Mouse (Mus musculus) thymus, postnatal 25 days (tissue): ENCODE measurements around the gene Umod.

Source experiments
- DNase-seq: peaks from one replicate; pipeline ENCODE4 v3.0.0; 2022

Umod gene

GRCm38 (mm10) chr7:119427180-119427616, 51.9 kb downstream of the Umod start:
- no peak for DNase-seq

DNA sequence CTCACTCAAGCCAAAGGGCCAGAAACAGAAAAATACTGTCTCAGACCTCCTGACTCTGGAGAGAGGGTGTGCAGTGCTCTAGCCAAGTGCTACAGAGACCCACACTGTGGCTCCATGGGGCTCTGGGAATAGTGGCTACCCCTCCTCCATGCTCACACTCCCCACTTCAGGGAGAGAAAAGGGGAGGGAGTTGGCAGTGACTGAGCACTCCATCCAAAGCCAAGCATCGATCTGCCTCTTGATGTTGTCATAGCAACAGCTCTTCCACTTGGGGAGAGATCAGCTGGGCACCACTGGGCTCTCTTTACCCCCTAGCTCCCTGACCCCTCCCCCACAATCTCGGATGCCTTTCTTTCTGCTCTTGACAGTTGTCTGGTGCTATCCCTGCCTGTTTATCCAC, 58.4 kb downstream of the Umod start:
- no peak for DNase-seq

DNA sequence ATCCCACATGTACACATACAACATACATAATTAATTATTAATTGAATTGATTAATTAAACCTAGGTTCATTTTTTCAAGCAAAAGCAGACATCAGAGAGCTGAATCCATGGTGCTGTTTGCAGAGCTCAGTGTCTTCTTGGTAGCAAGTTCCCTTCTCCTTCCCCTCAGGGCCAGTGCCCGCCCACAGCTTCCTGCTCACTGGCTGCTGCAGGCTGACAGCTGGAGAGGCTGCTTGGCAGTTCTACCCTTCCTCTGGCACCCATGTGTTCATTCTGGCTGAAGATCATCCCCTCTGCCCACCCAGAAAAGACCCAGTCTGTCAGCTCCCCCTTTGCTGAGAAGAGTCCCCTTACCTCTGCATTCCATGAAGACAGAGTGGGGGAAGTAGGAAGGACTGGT, 60.6 kb downstream of the Umod start:
- DNase-seq = no peak
